Mouse (Mus musculus) spleen, postnatal 10 days (tissue): ENCODE data around the gene Ablim1.

Experiments used
- DNase-seq, 2 experiments: peaks; one replicate each; pipeline ENCODE4 v3.0.0; 2021 to 2022; ENCODE audit warnings: low spot score in 2 of 2

Gene Ablim1

GRCm38 (mm10) chr19:56990367-56991111 lies 324.2 kb downstream of the Ablim1 start:
- DNase-seq = no peak

GRCm38 (mm10) chr19:56989171-56989570 lies 325.5 kb downstream of the Ablim1 start:
- DNase-seq = no peak

GRCm38 (mm10) chr19:56984229-56984628 lies 330.5 kb downstream of the Ablim1 start:
- no peak for DNase-seq

GRCm38 (mm10) chr19:56983757-56984156 lies 331.0 kb downstream of the Ablim1 start:
- no peak for DNase-seq
